Mouse (Mus musculus): ENCODE measurements around the gene 2310011J03Rik.

The 2310011J03Rik gene

GRCm38 (mm10) chr10:80341491-80342304 is 21.4 kb upstream of the 2310011J03Rik start:
- no peak for DNase-seq (ENCODE audit: low read depth)

GRCm38 (mm10) chr10:80341026-80341425 is 20.7 kb upstream of the 2310011J03Rik start:
- no peak for DNase-seq (ENCODE audit: low read depth)

- peak; percentile 88 for DNase-seq (ENCODE audit: low read depth)
Measured at GRCm38 (mm10) chr10:80339941-80340750, 19.8 kb upstream of the 2310011J03Rik start.

GRCm38 (mm10) chr10:80336263-80336662 is 15.9 kb upstream of the 2310011J03Rik start:
- no peak for DNase-seq (ENCODE audit: low read depth)

- no peak for DNase-seq (ENCODE audit: low read depth)
Measured at GRCm38 (mm10) chr10:80332525-80332989, 12.2 kb upstream of the 2310011J03Rik start.

GRCm38 (mm10) chr10:80331636-80332524 is 11.5 kb upstream of the 2310011J03Rik start:
- no peak for DNase-seq (ENCODE audit: low read depth)

GRCm38 (mm10) chr10:80330888-80331287 is 10.6 kb upstream of the 2310011J03Rik start:
- DNase-seq (ENCODE audit: low read depth) = no peak

GRCm38 (mm10) chr10:80330084-80330483 is 9.7 kb upstream of the 2310011J03Rik start:
- no peak for DNase-seq (ENCODE audit: low read depth)

- DNase-seq (ENCODE audit: low read depth) = peak; percentile 95
Measured at GRCm38 (mm10) chr10:80329273-80330081, 9.1 kb upstream of the 2310011J03Rik start, which contains the start of the genes Pcsk4 and Reep6. Gene Pcsk4 (minus strand): TSS chr10:80329498. Gene Reep6 (plus strand): TSS chr10:80329953.

GRCm38 (mm10) chr10:80325045-80325444 is 4.7 kb upstream of the 2310011J03Rik start:
- DNase-seq (ENCODE audit: low read depth) = no peak

- no peak for DNase-seq (ENCODE audit: low read depth)
Measured at GRCm38 (mm10) chr10:80324120-80325037, 4.0 kb upstream of the 2310011J03Rik start.

GRCm38 (mm10) chr10:80323261-80324119 is 3.2 kb upstream of the 2310011J03Rik start:
- no peak for DNase-seq (ENCODE audit: low read depth)

- no peak for DNase-seq (ENCODE audit: low read depth)
Measured at GRCm38 (mm10) chr10:80322811-80323211, 2.5 kb upstream of the 2310011J03Rik start.

- DNase-seq (ENCODE audit: low read depth) = no peak
Measured at GRCm38 (mm10) chr10:80321670-80322581, 1.6 kb upstream of the 2310011J03Rik start.

- no peak for DNase-seq (ENCODE audit: low read depth)
Measured at GRCm38 (mm10) chr10:80321014-80321669, 805 bp upstream of the 2310011J03Rik start.

GRCm38 (mm10) chr10:80317011-80317410 is 3.3 kb downstream of the 2310011J03Rik start:
- DNase-seq (ENCODE audit: low read depth) = no peak

GRCm38 (mm10) chr10:80316359-80316781 is 4.0 kb downstream of the 2310011J03Rik start:
- DNase-seq (ENCODE audit: low read depth) = no peak

Measured in c-Kit-positive CD71-negative TER-119-negative erythroid progenitor cells, embryonic 14.5 days (primary cell).